Mouse (Mus musculus): ENCODE data around the gene Cep104. TPM values are rescaled to one million over a fixed set of nuclear protein-coding genes. Genes with fewer than 3 reads are reported as not detected.
A peak's percentile ranks its signal among the peaks of the same experiment; 100 is the strongest.

The Cep104 gene
- total and polyA plus RNA-seq, 3 experiments = 6.1 to 14.7 (median 8.6) TPM

DNA sequence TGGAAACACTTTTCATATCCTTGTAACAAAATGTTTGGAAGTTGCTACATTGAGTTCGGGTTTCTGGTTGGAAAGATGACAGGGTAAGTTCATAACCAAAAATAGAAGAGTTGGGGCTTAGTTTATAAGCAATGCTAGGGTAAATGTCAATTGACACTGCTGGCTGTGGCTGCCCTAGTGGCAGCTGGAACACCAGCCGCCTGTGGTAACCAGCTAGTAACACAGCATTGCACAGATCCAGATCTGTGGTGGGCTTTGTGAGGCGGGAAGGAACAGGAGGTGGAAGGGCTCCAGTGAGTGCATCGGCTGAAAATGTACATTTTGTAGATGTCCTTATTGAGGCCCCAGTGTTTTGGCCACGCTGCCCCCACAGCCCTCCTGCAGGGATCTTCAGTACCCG lies 774 bp downstream of the Cep104 start:
- no peak for ATAC-seq (ENCODE audit: extremely low read depth, insufficient number of reproducible peaks, low FRiP score, poor library complexity, severe bottlenecking)
- H3K36me3 ChIP-seq (replicated peaks) = peaks cover 66% of the 10 kb centered on the region
- peaks cover 37% of the 10 kb centered on the region for H3K4me1 ChIP-seq (ENCODE audit: insufficient read depth, low read depth, low read length)
- H3K9me3 ChIP-seq (replicated peaks) = no peaks in the 10 kb centered on the region
- TF ChIP-seq POLR2AphosphoS5 (IDR thresholded peaks at IDR 0.05; ENCODE audit: insufficient replicate concordance, low read depth, low read length) (no peak), CTCF (IDR thresholded peaks at IDR 0.05; ENCODE audit: low read depth, low read length) (no peak), TAL1 (conservative IDR thresholded peaks at IDR 0.05; ENCODE audit: low read depth, low read length) (no peak), GATA1 (IDR thresholded peaks at IDR 0.05; ENCODE audit: borderline replicate concordance, low read length) (no peak), GATA2 (IDR thresholded peaks at IDR 0.05; ENCODE audit: borderline replicate concordance, low read depth, low read length) (no peak)
- peak; percentile 39 for DNase-seq (ENCODE audit: low spot score)
- no peaks in the 10 kb centered on the region for H3K27me3 ChIP-seq (ENCODE audit: insufficient read depth, low read length)
- H3K4me3 ChIP-seq (ENCODE audit: low read depth, low read length) = peak overlapping the region; percentile 91

DNA sequence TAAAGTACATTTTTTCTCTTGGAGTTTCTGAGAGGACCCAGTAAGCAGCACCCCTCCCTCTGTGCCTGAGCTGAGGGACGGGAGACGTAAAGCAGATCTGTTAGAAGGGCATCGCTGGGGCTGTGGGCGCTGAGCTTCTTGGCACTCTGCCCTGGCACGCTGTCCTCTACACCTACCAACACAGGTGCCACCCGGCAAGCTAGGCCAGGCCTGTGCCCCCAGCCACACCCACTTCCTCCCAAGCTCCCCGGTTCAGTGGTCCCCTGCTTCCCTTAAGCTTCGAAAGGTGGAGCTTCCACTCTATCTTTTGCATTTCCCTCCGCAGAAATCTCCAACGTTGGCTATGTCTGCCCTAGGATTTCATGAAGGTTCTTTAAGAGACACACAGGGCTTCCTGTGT lies 4.2 kb downstream of the Cep104 start:
- no peak overlapping the region for H3K4me3 ChIP-seq (ENCODE audit: low read depth, low read length)
- no peaks in the 10 kb centered on the region for H3K27me3 ChIP-seq (ENCODE audit: insufficient read depth, low read length)
- H3K36me3 ChIP-seq (replicated peaks) = peaks cover 71% of the 10 kb centered on the region
- TF ChIP-seq GATA2 (IDR thresholded peaks at IDR 0.05; ENCODE audit: borderline replicate concordance, low read depth, low read length) = no peak
- TF ChIP-seq TAL1 (conservative IDR thresholded peaks at IDR 0.05; ENCODE audit: low read depth, low read length) = no peak
- no peak for TF ChIP-seq CTCF (IDR thresholded peaks at IDR 0.05; ENCODE audit: low read depth, low read length)
- TF ChIP-seq GATA1 (IDR thresholded peaks at IDR 0.05; ENCODE audit: borderline replicate concordance, low read length) = no peak
- TF ChIP-seq POLR2AphosphoS5 (IDR thresholded peaks at IDR 0.05; ENCODE audit: insufficient replicate concordance, low read depth, low read length) = no peak
- H3K4me1 ChIP-seq (ENCODE audit: insufficient read depth, low read depth, low read length) = peaks cover 24% of the 10 kb centered on the region
- DNase-seq (ENCODE audit: low spot score) = no peak
- ATAC-seq (ENCODE audit: extremely low read depth, insufficient number of reproducible peaks, low FRiP score, poor library complexity, severe bottlenecking) = no peak
- no peaks in the 10 kb centered on the region for H3K9me3 ChIP-seq (replicated peaks)

DNA sequence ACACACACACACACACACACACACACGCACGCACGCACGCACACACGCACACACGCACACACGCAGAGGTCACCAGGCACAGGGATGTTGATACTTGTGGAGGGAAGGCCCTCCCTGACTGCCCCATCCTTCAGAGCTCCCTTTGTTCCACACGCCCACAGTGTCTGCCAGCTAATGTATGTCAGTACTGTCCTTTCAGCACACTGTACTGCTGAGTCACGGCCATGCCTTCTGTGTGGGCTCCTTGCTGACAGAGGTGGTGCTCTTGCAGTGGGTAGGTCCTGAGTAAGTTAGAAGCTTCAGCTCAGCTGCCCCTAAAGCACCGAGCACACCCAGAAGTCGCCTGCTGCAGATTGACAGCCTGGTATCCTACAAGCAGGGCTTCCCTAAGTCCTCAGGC lies 5.5 kb downstream of the Cep104 start:
- no peaks in the 10 kb centered on the region for H3K9me3 ChIP-seq (replicated peaks)
- peaks cover 83% of the 10 kb centered on the region for H3K36me3 ChIP-seq (replicated peaks)
- H3K27me3 ChIP-seq (ENCODE audit: insufficient read depth, low read length) = no peaks in the 10 kb centered on the region
- H3K4me3 ChIP-seq (ENCODE audit: low read depth, low read length) = no peak overlapping the region
- DNase-seq (ENCODE audit: low spot score) (no peak), ATAC-seq (ENCODE audit: extremely low read depth, insufficient number of reproducible peaks, low FRiP score, poor library complexity, severe bottlenecking) (peak; percentile 47; the same call in 1 of the 2 replicates)
- TF ChIP-seq GATA2 (IDR thresholded peaks at IDR 0.05; ENCODE audit: borderline replicate concordance, low read depth, low read length) = no peak
- TF ChIP-seq GATA1 (IDR thresholded peaks at IDR 0.05; ENCODE audit: borderline replicate concordance, low read length) = no peak
- TF ChIP-seq TAL1 (conservative IDR thresholded peaks at IDR 0.05; ENCODE audit: low read depth, low read length) = no peak
- TF ChIP-seq POLR2AphosphoS5 (IDR thresholded peaks at IDR 0.05; ENCODE audit: insufficient replicate concordance, low read depth, low read length) = no peak
- TF ChIP-seq CTCF (IDR thresholded peaks at IDR 0.05; ENCODE audit: low read depth, low read length) = no peak
- peaks cover 24% of the 10 kb centered on the region for H3K4me1 ChIP-seq (ENCODE audit: insufficient read depth, low read depth, low read length)

DNA sequence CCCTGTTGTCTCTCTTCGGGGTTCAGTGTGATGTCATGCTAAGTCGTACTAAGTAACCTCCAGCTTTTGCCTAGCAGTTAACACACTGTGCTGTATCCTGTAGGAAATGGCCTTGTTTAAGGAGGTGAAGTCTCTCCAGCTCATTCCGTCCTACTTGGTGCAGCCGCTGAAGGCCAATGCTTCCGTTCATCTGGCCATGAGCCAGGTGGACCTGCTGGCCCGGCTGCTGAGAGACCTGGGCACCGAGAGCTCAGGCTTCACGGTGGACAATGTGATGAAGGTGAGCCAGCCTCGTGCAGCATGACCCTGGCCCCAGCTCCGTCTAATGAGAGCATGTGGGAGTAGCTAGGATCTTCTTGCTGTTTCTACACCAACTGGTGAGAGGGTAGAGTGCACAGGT lies 17.7 kb downstream of the Cep104 start:
- no peaks in the 10 kb centered on the region for H3K27me3 ChIP-seq (ENCODE audit: insufficient read depth, low read length)
- DNase-seq (ENCODE audit: low spot score) (no peak), ATAC-seq (ENCODE audit: extremely low read depth, insufficient number of reproducible peaks, low FRiP score, poor library complexity, severe bottlenecking) (no peak)
- peaks cover 95% of the 10 kb centered on the region for H3K36me3 ChIP-seq (replicated peaks)
- H3K4me3 ChIP-seq (ENCODE audit: low read depth, low read length) = no peak overlapping the region
- no peaks in the 10 kb centered on the region for H3K9me3 ChIP-seq (replicated peaks)
- TF ChIP-seq GATA1 (IDR thresholded peaks at IDR 0.05; ENCODE audit: borderline replicate concordance, low read length) (no peak), POLR2AphosphoS5 (IDR thresholded peaks at IDR 0.05; ENCODE audit: insufficient replicate concordance, low read depth, low read length) (no peak), TAL1 (conservative IDR thresholded peaks at IDR 0.05; ENCODE audit: low read depth, low read length) (no peak), CTCF (IDR thresholded peaks at IDR 0.05; ENCODE audit: low read depth, low read length) (no peak), GATA2 (IDR thresholded peaks at IDR 0.05; ENCODE audit: borderline replicate concordance, low read depth, low read length) (no peak)
- H3K4me1 ChIP-seq (ENCODE audit: insufficient read depth, low read depth, low read length) = peaks cover 14% of the 10 kb centered on the region

DNA sequence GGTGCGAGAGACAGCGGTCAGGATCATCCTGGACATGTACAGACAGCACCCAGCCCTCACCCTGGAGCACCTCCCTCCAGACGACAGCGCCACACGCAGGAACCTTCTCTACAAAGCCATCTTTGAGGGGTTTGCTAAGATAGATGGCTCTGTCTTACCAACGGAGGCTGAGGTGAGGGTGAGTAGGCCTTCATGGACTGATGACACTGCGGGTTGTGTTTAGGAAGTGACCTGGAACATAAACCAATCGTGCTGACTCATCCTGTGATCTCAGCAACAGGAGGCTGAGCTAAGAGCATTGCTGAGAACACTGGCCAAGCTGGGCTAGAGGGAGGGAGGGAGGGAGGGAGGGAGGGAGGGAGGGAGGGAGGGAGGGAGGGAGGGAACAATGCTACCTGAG lies 18.5 kb downstream of the Cep104 start:
- DNase-seq (ENCODE audit: low spot score) (no peak), ATAC-seq (ENCODE audit: extremely low read depth, insufficient number of reproducible peaks, low FRiP score, poor library complexity, severe bottlenecking) (peak; percentile 74)
- TF ChIP-seq CTCF (IDR thresholded peaks at IDR 0.05; ENCODE audit: low read depth, low read length) (no peak), TAL1 (conservative IDR thresholded peaks at IDR 0.05; ENCODE audit: low read depth, low read length) (no peak), POLR2AphosphoS5 (IDR thresholded peaks at IDR 0.05; ENCODE audit: insufficient replicate concordance, low read depth, low read length) (no peak), GATA1 (IDR thresholded peaks at IDR 0.05; ENCODE audit: borderline replicate concordance, low read length) (no peak), GATA2 (IDR thresholded peaks at IDR 0.05; ENCODE audit: borderline replicate concordance, low read depth, low read length) (no peak)
- Histone ChIP-seq H3K27me3 (ENCODE audit: insufficient read depth, low read length) (no peaks in the 10 kb centered on the region), H3K4me3 (ENCODE audit: low read depth, low read length) (no peak overlapping the region), H3K4me1 (ENCODE audit: insufficient read depth, low read depth, low read length) (peaks cover 14% of the 10 kb centered on the region), H3K9me3 (replicated peaks) (no peaks in the 10 kb centered on the region), H3K36me3 (replicated peaks) (peaks cover 95% of the 10 kb centered on the region)

DNA sequence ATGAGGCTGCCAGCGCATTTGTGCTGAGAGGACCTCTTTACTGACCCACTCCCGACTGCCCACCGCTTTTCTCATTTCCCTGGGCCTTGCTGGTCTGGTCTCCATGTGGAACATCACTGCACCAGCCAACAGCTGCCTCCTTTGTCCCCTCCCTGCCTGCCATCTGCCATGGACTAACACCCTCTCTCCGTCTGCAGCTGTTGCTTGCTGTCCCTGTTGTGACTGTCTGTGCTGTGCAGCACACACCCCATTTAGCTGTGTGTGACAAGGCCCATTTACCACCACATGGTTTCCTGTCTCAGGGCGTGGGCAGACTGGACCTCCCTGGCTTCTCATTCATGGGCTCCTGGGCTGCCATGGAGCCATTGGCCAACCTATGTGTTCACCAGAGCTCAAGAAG lies 30.5 kb downstream of the Cep104 start:
- ATAC-seq (ENCODE audit: extremely low read depth, insufficient number of reproducible peaks, low FRiP score, poor library complexity, severe bottlenecking) (no peak), DNase-seq (ENCODE audit: low spot score) (no peak)
- Histone ChIP-seq H3K36me3 (replicated peaks) (peaks cover 81% of the 10 kb centered on the region), H3K4me3 (ENCODE audit: low read depth, low read length) (no peak overlapping the region), H3K4me1 (ENCODE audit: insufficient read depth, low read depth, low read length) (peaks cover 9% of the 10 kb centered on the region), H3K9me3 (replicated peaks) (no peaks in the 10 kb centered on the region), H3K27me3 (ENCODE audit: insufficient read depth, low read length) (no peaks in the 10 kb centered on the region)
- TF ChIP-seq GATA1 (IDR thresholded peaks at IDR 0.05; ENCODE audit: borderline replicate concordance, low read length) (no peak), TAL1 (conservative IDR thresholded peaks at IDR 0.05; ENCODE audit: low read depth, low read length) (no peak), CTCF (IDR thresholded peaks at IDR 0.05; ENCODE audit: low read depth, low read length) (no peak), GATA2 (IDR thresholded peaks at IDR 0.05; ENCODE audit: borderline replicate concordance, low read depth, low read length) (no peak), POLR2AphosphoS5 (IDR thresholded peaks at IDR 0.05; ENCODE audit: insufficient replicate concordance, low read depth, low read length) (no peak)
